Mouse (Mus musculus) midbrain, embryonic 16.5 days (tissue): ENCODE results near the gene Guca2a. TPM values are rescaled to one million over a fixed set of nuclear protein-coding genes. Genes with fewer than 3 reads are reported as not detected.

Experiments used
- ATAC-seq: fragments of 200-750 bp; cut with Nextera tagmentation; 2 replicates; pipeline ENCODE4 v1.8.0; 2017; ENCODE audit warnings: moderate TSS enrichment
- H3K27ac ChIP-seq: fragments of 300-500 bp; sonication (generic); 2 replicates; pipeline ENCODE4 v1.5.1; 2014; ENCODE audit warnings: mild to moderate bottlenecking, low read length, mixed read lengths
- H3K27me3 ChIP-seq: fragments of 300-500 bp; sonication (generic); 2 replicates; pipeline ENCODE4 v1.6.1; 2014; ENCODE audit warnings: low read depth, low read length, mixed read lengths; ENCODE audit not compliant: control insufficient read depth, insufficient read depth
- H3K36me3 ChIP-seq: fragments of 300-500 bp; sonication (generic); 2 replicates; pipeline ENCODE4 v1.6.1; 2014; ENCODE audit warnings: mild to moderate bottlenecking, low read length, moderate library complexity, mixed read lengths; ENCODE audit not compliant: control insufficient read depth, insufficient read depth
- H3K4me1 ChIP-seq: fragments of 300-500 bp; sonication (generic); 2 replicates; pipeline ENCODE4 v1.6.1; 2014; ENCODE audit warnings: mild to moderate bottlenecking, low read length, mixed read lengths; ENCODE audit not compliant: control insufficient read depth, insufficient read depth
- H3K4me2 ChIP-seq: fragments of 300-500 bp; sonication (generic); 2 replicates; pipeline ENCODE4 v1.6.1; 2014; ENCODE audit warnings: mild to moderate bottlenecking, low read length, mixed read lengths
- H3K4me3 ChIP-seq: fragments of 300-500 bp; sonication (generic); 2 replicates; pipeline ENCODE4 v1.5.1; 2014; ENCODE audit warnings: low read depth, mild to moderate bottlenecking, low read length, moderate library complexity, mixed read lengths
- H3K9ac ChIP-seq: fragments of 300-500 bp; sonication (generic); 2 replicates; pipeline ENCODE4 v1.6.1; 2014; ENCODE audit warnings: low read depth, low read length, mixed read lengths
- H3K9me3 ChIP-seq: fragments of 300-500 bp; sonication (generic); replicated peaks from 2 replicates; pipeline ENCODE4 v1.6.1; 2014; ENCODE audit warnings: mild to moderate bottlenecking, low read length, mixed read lengths; ENCODE audit not compliant: control insufficient read depth, poor library complexity, severe bottlenecking
- WGBS: fragments of 180-500 bp; shearing (Covaris S2); extraction: QIAGEN DNeasy Blood & Tissue Kit; methylation state at CpG from one replicate; pipeline ENCODE4 v1.1.7; 2014; 5-methylcytosine and 5-hydroxymethylcytosine counted together
- polyA plus RNA-seq: library from polyadenylated mRNA; unstranded; fragments of >200 nt; fragmentation: Nextera tagmentation; extraction: Ambion mirVana; gene quantifications from 2 replicates; pipeline ENCODE4 v1.2.1, GENCODE M21; 2015

Gene Guca2a
- polyA plus RNA-seq, 1 experiment from 2014 or later = not detected

- H3K9ac ChIP-seq = no peak overlapping the region
- H3K36me3 ChIP-seq = no peaks in the 10 kb centered on the region
- no peak overlapping the region for H3K27ac ChIP-seq
- H3K9me3 ChIP-seq = no peaks in the 10 kb centered on the region
- no peak for ATAC-seq
- 81% methylated on average over 8 of the region's 8 CpGs for WGBS
- H3K4me1 ChIP-seq = no peaks in the 10 kb centered on the region
- H3K27me3 ChIP-seq = no peaks in the 10 kb centered on the region
- no peak overlapping the region for H3K4me3 ChIP-seq
- no peak overlapping the region for H3K4me2 ChIP-seq
Measured at GRCm38 (mm10) chr4:119660007-119660406, 22.5 kb downstream of the Guca2a start.

GRCm38 (mm10) chr4:119662151-119662550, 24.6 kb downstream of the Guca2a start:
- H3K9ac ChIP-seq = no peak overlapping the region
- no peak overlapping the region for H3K4me3 ChIP-seq
- no peak for ATAC-seq
- H3K27ac ChIP-seq = no peak overlapping the region
- H3K4me1 ChIP-seq = no peaks in the 10 kb centered on the region
- no peaks in the 10 kb centered on the region for H3K36me3 ChIP-seq
- H3K27me3 ChIP-seq = no peaks in the 10 kb centered on the region
- WGBS = 75% methylated on average over 4 of the region's 4 CpGs
- no peak overlapping the region for H3K4me2 ChIP-seq
- H3K9me3 ChIP-seq = no peaks in the 10 kb centered on the region

GRCm38 (mm10) chr4:119662976-119663375, 25.5 kb downstream of the Guca2a start:
- no peak overlapping the region for H3K27ac ChIP-seq
- no peaks in the 10 kb centered on the region for H3K4me1 ChIP-seq
- H3K27me3 ChIP-seq = no peaks in the 10 kb centered on the region
- no peak overlapping the region for H3K4me2 ChIP-seq
- no peak overlapping the region for H3K9ac ChIP-seq
- 90% methylated on average over 7 of the region's 7 CpGs for WGBS
- no peak overlapping the region for H3K4me3 ChIP-seq
- H3K36me3 ChIP-seq = no peaks in the 10 kb centered on the region
- H3K9me3 ChIP-seq = no peaks in the 10 kb centered on the region
- no peak for ATAC-seq

GRCm38 (mm10) chr4:119663409-119664095, 26.0 kb downstream of the Guca2a start:
- no peaks in the 10 kb centered on the region for H3K27me3 ChIP-seq
- H3K9me3 ChIP-seq = no peaks in the 10 kb centered on the region
- no peak overlapping the region for H3K27ac ChIP-seq
- no peak overlapping the region for H3K9ac ChIP-seq
- 92% methylated on average over 14 of the region's 14 CpGs for WGBS
- H3K36me3 ChIP-seq = no peaks in the 10 kb centered on the region
- H3K4me1 ChIP-seq = no peaks in the 10 kb centered on the region
- H3K4me3 ChIP-seq = no peak overlapping the region
- H3K4me2 ChIP-seq = no peak overlapping the region
- no peak for ATAC-seq

GRCm38 (mm10) chr4:119665166-119665565, 27.7 kb downstream of the Guca2a start:
- no peak overlapping the region for H3K4me2 ChIP-seq
- no peak for ATAC-seq
- no peaks in the 10 kb centered on the region for H3K9me3 ChIP-seq
- no peaks in the 10 kb centered on the region for H3K27me3 ChIP-seq
- peaks cover 4% of the 10 kb centered on the region for H3K4me1 ChIP-seq
- 91% methylated on average over 2 of the region's 2 CpGs for WGBS
- no peaks in the 10 kb centered on the region for H3K36me3 ChIP-seq
- H3K27ac ChIP-seq = no peak overlapping the region
- H3K4me3 ChIP-seq = no peak overlapping the region
- H3K9ac ChIP-seq = no peak overlapping the region

- H3K4me3 ChIP-seq = no peak overlapping the region
- ATAC-seq = no peak
- H3K4me1 ChIP-seq = peaks cover 7% of the 10 kb centered on the region
- H3K9ac ChIP-seq = no peak overlapping the region
- H3K27me3 ChIP-seq = no peaks in the 10 kb centered on the region
- no peaks in the 10 kb centered on the region for H3K36me3 ChIP-seq
- 28% methylated on average over 8 of the region's 8 CpGs for WGBS
- H3K27ac ChIP-seq = no peak overlapping the region
- no peak overlapping the region for H3K4me2 ChIP-seq
- H3K9me3 ChIP-seq = no peaks in the 10 kb centered on the region
Measured at GRCm38 (mm10) chr4:119666116-119666515, 28.6 kb downstream of the Guca2a start.

- no peak for ATAC-seq
- Histone ChIP-seq H3K36me3 (no peaks in the 10 kb centered on the region), H3K4me1 (peaks cover 7% of the 10 kb centered on the region), H3K4me2 (no peak overlapping the region), H3K9me3 (no peaks in the 10 kb centered on the region), H3K27ac (no peak overlapping the region), H3K27me3 (no peaks in the 10 kb centered on the region), H3K9ac (no peak overlapping the region), H3K4me3 (no peak overlapping the region)
- 20% methylated on average over 5 of the region's 5 CpGs for WGBS
Measured at GRCm38 (mm10) chr4:119667454-119667853, 29.9 kb downstream of the Guca2a start.

GRCm38 (mm10) chr4:119668185-119668584, 30.7 kb downstream of the Guca2a start:
- Histone ChIP-seq H3K4me2 (no peak overlapping the region), H3K9me3 (no peaks in the 10 kb centered on the region), H3K4me3 (no peak overlapping the region), H3K4me1 (peaks cover 7% of the 10 kb centered on the region), H3K27ac (no peak overlapping the region), H3K27me3 (no peaks in the 10 kb centered on the region), H3K9ac (no peak overlapping the region), H3K36me3 (no peaks in the 10 kb centered on the region)
- 89% methylated on average over 3 of the region's 3 CpGs for WGBS
- ATAC-seq = no peak

- no peak overlapping the region for H3K9ac ChIP-seq
- H3K4me1 ChIP-seq = peaks cover 7% of the 10 kb centered on the region
- H3K27me3 ChIP-seq = no peaks in the 10 kb centered on the region
- no peaks in the 10 kb centered on the region for H3K9me3 ChIP-seq
- ATAC-seq = no peak
- H3K4me3 ChIP-seq = no peak overlapping the region
- WGBS = 84% methylated on average over 4 of the region's 4 CpGs
- H3K36me3 ChIP-seq = no peaks in the 10 kb centered on the region
- H3K4me2 ChIP-seq = no peak overlapping the region
- H3K27ac ChIP-seq = no peak overlapping the region
Measured at GRCm38 (mm10) chr4:119668596-119668995, 31.1 kb downstream of the Guca2a start.
